Mouse (Mus musculus) myocyte (in vitro differentiated cells): ENCODE measurements around the gene Hist1h3f.

Experiments
- E2F4 ChIP-seq: IDR thresholded peaks from one replicate; pipeline ENCODE4 v1.6.1; 2011; ENCODE audit warnings: mild to moderate bottlenecking, control low read depth, moderate library complexity; ENCODE audit not compliant: insufficient read depth
- MAX ChIP-seq: IDR thresholded peaks from one replicate; pipeline ENCODE4 v1.6.1; 2011; ENCODE audit warnings: low read depth, mild to moderate bottlenecking, control low read depth
- MYOD1 ChIP-seq, 3 experiments: IDR thresholded peaks; one replicate each; pipeline ENCODE4 v1.6.1; 2011; ENCODE audit warnings: control low read depth in 2 of 3, low read depth in 2 of 3, mild to moderate bottlenecking in 2 of 3, moderate library complexity in 1 of 3; ENCODE audit not compliant: insufficient read length in 2 of 3, control insufficient read depth in 1 of 3
- TCF12 ChIP-seq: IDR thresholded peaks from one replicate; pipeline ENCODE4 v1.6.1; 2011; ENCODE audit warnings: mild to moderate bottlenecking, control low read depth; ENCODE audit not compliant: poor library complexity, insufficient read depth, severe bottlenecking

DNA sequence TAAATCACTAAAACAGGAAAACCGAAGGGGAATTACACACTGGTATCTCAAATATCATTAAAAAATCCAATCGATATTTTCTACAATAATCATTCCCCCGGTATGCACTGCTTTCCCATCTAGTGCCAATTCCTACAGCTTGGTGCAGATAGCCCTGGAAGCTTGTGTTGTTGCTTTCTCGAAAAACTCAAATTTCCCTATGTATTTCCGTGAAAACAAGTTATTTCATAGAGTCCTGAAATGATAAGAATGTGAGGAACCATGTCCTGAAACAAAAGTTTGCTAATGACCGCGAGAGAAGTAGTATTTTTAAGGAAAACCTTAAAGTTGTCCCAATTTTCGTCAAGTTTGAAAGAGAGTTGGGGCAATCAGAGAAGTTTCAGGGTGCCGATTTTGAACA, 10.5 kb downstream of the Hist1h3f start:
- TF ChIP-seq MYOD1 (IDR thresholded peaks at IDR 0.05; ENCODE audit: control insufficient read depth in 1 of 3, insufficient read length in 2 of 3, low read depth in 2 of 3) (no peak), E2F4 (no peak), MAX (no peak), TCF12 (no peak)
